Mouse (Mus musculus) heart, adult 2 months (tissue): ENCODE measurements around the gene Tex36.

ENCODE experiments used
- CTCF ChIP-seq: fragments of 200-600 bp; IDR thresholded peaks from 2 replicates; pipeline ENCODE4 v1.8.1; 2022; ENCODE audit warnings: antibody characterized with exemption, mild to moderate bottlenecking, moderate library complexity
- POLR2A ChIP-seq: fragments of 200-500 bp; IDR thresholded peaks from 2 replicates; pipeline ENCODE4 v1.6.1; 2011; ENCODE audit warnings: mild to moderate bottlenecking, low read depth, low read length, control low read depth; ENCODE audit not compliant: insufficient read depth

DNA sequence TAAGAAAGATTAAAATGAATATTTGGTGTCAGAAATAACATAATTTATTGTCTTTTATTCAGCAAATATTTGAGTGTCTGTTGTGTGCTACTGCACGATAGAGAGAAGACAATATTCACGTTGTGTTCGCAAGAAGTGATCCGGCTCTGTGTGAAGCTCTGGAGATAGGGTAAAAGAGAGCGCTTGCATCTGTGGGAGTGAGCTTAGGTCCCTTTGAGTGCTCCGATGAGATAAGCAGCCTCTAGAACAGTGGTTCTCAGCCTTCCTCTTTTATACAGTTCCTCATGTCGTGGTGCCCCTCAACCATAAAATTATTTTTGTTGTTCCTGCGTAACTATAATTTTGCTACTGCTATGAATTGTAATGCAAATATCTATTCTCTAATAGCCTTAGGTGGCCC is 37.4 kb downstream of the Tex36 start:
- TF ChIP-seq CTCF (no peak), POLR2A (no peak)
